In genomic region chr7:3574216-3574615, GRCm38 (mm10) we compare ENCODE assay signal across 17 mouse cellular contexts. TPM values are rescaled to one million over a fixed set of nuclear protein-coding genes. Genes with fewer than 3 reads are reported as not detected.
A peak's percentile ranks its signal among the peaks of the same experiment; 100 is the strongest.
DNase-seq lines count a peak whose midpoint lies in the region; ATAC-seq and TF ChIP-seq lines count a peak whose summit lies in the region.
"Had no signal": no experiment of that assay in that cellular context is flagged by ENCODE, and none has a peak within 500 bp of the region (broad histone marks: within the 10 kb centered on the region; RNA-seq: fewer than 3 reads in every experiment).

No protein-coding gene starts in this region.

- peak; percentile 19 for DNase-seq in adrenal gland, postnatal 25 days
- DNase-seq in adrenal gland, adult 2 months = no peak
- DNase-seq in midbrain, postnatal 0 days (ENCODE audit: low spot score) = no peak
- no peak for DNase-seq in midbrain, embryonic 10.5 days (ENCODE audit: low spot score)
- DNase-seq in layer of hippocampus, adult 9-11 months = peak; percentile 31
- no peak for DNase-seq in cerebellum, adult 2 months
- no peak for DNase-seq in heart, adult 9 months (ENCODE audit: low spot score in 2 of 2)
- DNase-seq: B cell, adult 2 months; cerebellum, adult 18-20 months; kidney, adult 8-10 months; lung, embryonic 14.5 days; midbrain, embryonic 14.5 days; spleen, adult 18-20 months; thymus, adult 2 months had no signal

- no peak overlapping the region for H3K4me2 ChIP-seq in midbrain, postnatal 0 days (ENCODE audit: low read depth, low read length, poor library complexity, severe bottlenecking)
- H3K4me2 ChIP-seq: embryonic facial prominence, embryonic 15.5 days; lung, embryonic 14.5 days had no signal

- WGBS in midbrain, postnatal 0 days = 71% methylated on average over 5 of the region's 5 CpGs
- 60% methylated on average over 5 of the region's 5 CpGs for WGBS in midbrain, embryonic 10.5 days
- 59% methylated on average over 5 of the region's 5 CpGs for WGBS in cerebellum, adult 2 months

- H3K36me3 ChIP-seq in midbrain, postnatal 0 days (ENCODE audit: insufficient read depth, low read length) = no peaks in the 10 kb centered on the region
- no peaks in the 10 kb centered on the region for H3K36me3 ChIP-seq in midbrain, embryonic 10.5 days
- H3K36me3 ChIP-seq: embryonic facial prominence, embryonic 15.5 days had no signal

- TF ChIP-seq CTCF in midbrain, postnatal 0 days (IDR thresholded peaks at IDR 0.05) = peak; percentile 20; the same call in 1 of the 2 replicates
- no peak for TF ChIP-seq CTCF in cerebellum, adult 2 months (IDR thresholded peaks at IDR 0.05; ENCODE audit: borderline replicate concordance, insufficient read depth, low read depth, low read length)

- H3K9me3 ChIP-seq in midbrain, postnatal 0 days (ENCODE audit: low read length) = no peaks in the 10 kb centered on the region
- peaks cover 3% of the 10 kb centered on the region; the same call in 1 of the 2 replicates for H3K9me3 ChIP-seq in midbrain, embryonic 10.5 days (replicated peaks)
- H3K9me3 ChIP-seq: embryonic facial prominence, embryonic 15.5 days had no signal

- no peak overlapping the region for H3K4me3 ChIP-seq in midbrain, postnatal 0 days (ENCODE audit: low read depth, low read length)
- H3K4me3 ChIP-seq in midbrain, embryonic 10.5 days = no peak overlapping the region
- H3K4me3 ChIP-seq in cerebellum, adult 2 months (replicated peaks; ENCODE audit: insufficient read depth, low read depth, low read length) = no peak overlapping the region
- H3K4me3 ChIP-seq: embryonic facial prominence, embryonic 15.5 days had no signal

- no peak overlapping the region for H3K9ac ChIP-seq in midbrain, postnatal 0 days (replicated peaks; ENCODE audit: low read length, poor library complexity, severe bottlenecking)
- H3K9ac ChIP-seq: embryonic facial prominence, embryonic 15.5 days; lung, embryonic 14.5 days had no signal

- no peak for TF ChIP-seq POLR2A in cerebellum, adult 2 months (IDR thresholded peaks at IDR 0.05; ENCODE audit: borderline replicate concordance, insufficient read depth, low read length)

- ATAC-seq in midbrain, postnatal 0 days (ENCODE audit: low FRiP score) = no peak
- no peak for ATAC-seq in activated CD4-positive, CD25-positive, alpha-beta regulatory T cell, adult 4 months

- H3K4me1 ChIP-seq in midbrain, postnatal 0 days (ENCODE audit: insufficient read depth, low read length) = no peaks in the 10 kb centered on the region
- no peaks in the 10 kb centered on the region for H3K4me1 ChIP-seq in midbrain, embryonic 10.5 days
- no peaks in the 10 kb centered on the region for H3K4me1 ChIP-seq in cerebellum, adult 2 months (ENCODE audit: control insufficient read depth, insufficient read depth, low read length)
- H3K4me1 ChIP-seq: embryonic facial prominence, embryonic 15.5 days had no signal

- no peaks in the 10 kb centered on the region for H3K27me3 ChIP-seq in midbrain, postnatal 0 days (ENCODE audit: insufficient read depth, low read length)
- no peaks in the 10 kb centered on the region for H3K27me3 ChIP-seq in midbrain, embryonic 10.5 days (ENCODE audit: low read depth, poor library complexity, severe bottlenecking)
- H3K27me3 ChIP-seq in cerebellum, adult 2 months (ENCODE audit: control insufficient read depth, insufficient read depth, low read length) = no peaks in the 10 kb centered on the region
- H3K27me3 ChIP-seq: embryonic facial prominence, embryonic 15.5 days had no signal

- H3K27ac ChIP-seq in midbrain, postnatal 0 days (ENCODE audit: low read depth, low read length) = no peak overlapping the region
- no peak overlapping the region for H3K27ac ChIP-seq in midbrain, embryonic 10.5 days (replicated peaks)
- no peak overlapping the region for H3K27ac ChIP-seq in cerebellum, adult 2 months (ENCODE audit: insufficient read depth, low read length)
- H3K27ac ChIP-seq: embryonic facial prominence, embryonic 15.5 days had no signal

RNA-seq across cellular contexts. Expression of gene Oscar, which starts 41.7 kb away (rescaled TPM):
- total RNA-seq in adrenal gland, postnatal 25 days (2021) = 0.39 TPM in 1 of 2 replicates, not detected in the other
- total RNA-seq in adrenal gland, adult 2 months (2021) = not detected
- polyA plus RNA-seq in adrenal gland, adult 2 months (2012; rRNA removed) = 0.38 and 1.0 TPM in 2 replicates
- total RNA-seq in midbrain, postnatal 0 days (2014; rRNA removed) = 0.55 and 1.3 TPM in 2 replicates
- 0.63 and 0.77 TPM in 2 replicates for polyA plus RNA-seq in midbrain, postnatal 0 days (2015; fragmentation: Nextera tagmentation; extraction: Ambion mirVana)
- not detected in 2 replicates for polyA plus RNA-seq in midbrain, embryonic 10.5 days (2016; fragmentation: Nextera tagmentation; extraction: Ambion mirVana)
- polyA plus RNA-seq in cerebellum, adult 2 months (2012; rRNA removed) = 2.6 and 2.7 TPM in 2 replicates
- polyA plus RNA-seq in activated CD4-positive, CD25-positive, alpha-beta regulatory T cell, adult 4 months (2017; shearing (Covaris generic)) = not detected
- total RNA-seq: neutrophil, adult 5-6 weeks had no signal
- polyA plus RNA-seq: lung, embryonic 14.5 days had no signal

RNA-seq across cellular contexts. Expression of gene Ndufa3, which starts 43.0 kb away (rescaled TPM):
- 484 and 641 TPM in 2 replicates for total RNA-seq in adrenal gland, postnatal 25 days (2021)
- 100 to 1,000 TPM; 829 to 842 TPM for total RNA-seq in adrenal gland, adult 2 months (2021)
- 217 and 245 TPM in 2 replicates for polyA plus RNA-seq in adrenal gland, adult 2 months (2012; rRNA removed)
- total RNA-seq in midbrain, postnatal 0 days (2014; rRNA removed) = 340 and 373 TPM in 2 replicates
- polyA plus RNA-seq in midbrain, postnatal 0 days (2015; fragmentation: Nextera tagmentation; extraction: Ambion mirVana) = 556 and 624 TPM in 2 replicates
- 372 and 423 TPM in 2 replicates for polyA plus RNA-seq in midbrain, embryonic 10.5 days (2016; fragmentation: Nextera tagmentation; extraction: Ambion mirVana)
- polyA plus RNA-seq in cerebellum, adult 2 months (2012; rRNA removed) = 426 and 441 TPM in 2 replicates
- polyA plus RNA-seq in activated CD4-positive, CD25-positive, alpha-beta regulatory T cell, adult 4 months (2017; shearing (Covaris generic)) = 100 to 1,000 TPM; 684 to 742 TPM

RNA-seq across cellular contexts. Expression of gene Tfpt, which starts 55.5 kb away (rescaled TPM):
- 22.8 and 24.4 TPM in 2 replicates for total RNA-seq in adrenal gland, postnatal 25 days (2021)
- 10 to 100 TPM; 24.1 to 26.2 TPM for total RNA-seq in adrenal gland, adult 2 months (2021)
- 3.4 and 4.0 TPM in 2 replicates for polyA plus RNA-seq in adrenal gland, adult 2 months (2012; rRNA removed)
- total RNA-seq in midbrain, postnatal 0 days (2014; rRNA removed) = 19.7 and 30.7 TPM in 2 replicates
- polyA plus RNA-seq in midbrain, postnatal 0 days (2015; fragmentation: Nextera tagmentation; extraction: Ambion mirVana) = 33.5 and 35.6 TPM in 2 replicates
- 30.3 and 30.8 TPM in 2 replicates for polyA plus RNA-seq in midbrain, embryonic 10.5 days (2016; fragmentation: Nextera tagmentation; extraction: Ambion mirVana)
- polyA plus RNA-seq in cerebellum, adult 2 months (2012; rRNA removed) = 33.2 and 34.5 TPM in 2 replicates
- polyA plus RNA-seq in activated CD4-positive, CD25-positive, alpha-beta regulatory T cell, adult 4 months (2017; shearing (Covaris generic)) = 10 to 100 TPM; 16.9 to 21.4 TPM

RNA-seq across cellular contexts. Expression of gene Prpf31, which starts 55.6 kb away (rescaled TPM):
- 42.0 and 46.4 TPM in 2 replicates for total RNA-seq in adrenal gland, postnatal 25 days (2021)
- total RNA-seq in adrenal gland, adult 2 months (2021) = 10 to 100 TPM; 36.8 to 53.1 TPM
- 20.5 and 33.7 TPM in 2 replicates for polyA plus RNA-seq in adrenal gland, adult 2 months (2012; rRNA removed)
- 58.6 and 58.9 TPM in 2 replicates for total RNA-seq in midbrain, postnatal 0 days (2014; rRNA removed)
- polyA plus RNA-seq in midbrain, postnatal 0 days (2015; fragmentation: Nextera tagmentation; extraction: Ambion mirVana) = 66.0 and 73.8 TPM in 2 replicates
- 174 and 180 TPM in 2 replicates for polyA plus RNA-seq in midbrain, embryonic 10.5 days (2016; fragmentation: Nextera tagmentation; extraction: Ambion mirVana)
- 70.9 and 79.1 TPM in 2 replicates for polyA plus RNA-seq in cerebellum, adult 2 months (2012; rRNA removed)
- 10 to 100 TPM; 78.4 to 96.2 TPM for polyA plus RNA-seq in activated CD4-positive, CD25-positive, alpha-beta regulatory T cell, adult 4 months (2017; shearing (Covaris generic))

Comparison
In these comparisons a context has a peak if more than half of its experiments do, and no peak if none do; other contexts are left out.
1. DNase-seq: peak in adrenal gland, postnatal 25 days (single experiment) and layer of hippocampus, adult 9-11 months (single experiment); none in adrenal gland, adult 2 months (single experiment), midbrain, postnatal 0 days (single experiment), midbrain, embryonic 10.5 days (single experiment), cerebellum, adult 2 months (0 of 2) and heart, adult 9 months (0 of 2).